Mouse (Mus musculus): ENCODE data around the gene Egfem1. TPM values are rescaled to one million over a fixed set of nuclear protein-coding genes. Genes with fewer than 3 reads are reported as not detected.

The Egfem1 gene
- total and polyA plus RNA-seq, 2 experiments from 2014 or later: 0.23 TPM; not detected in 1

DNA sequence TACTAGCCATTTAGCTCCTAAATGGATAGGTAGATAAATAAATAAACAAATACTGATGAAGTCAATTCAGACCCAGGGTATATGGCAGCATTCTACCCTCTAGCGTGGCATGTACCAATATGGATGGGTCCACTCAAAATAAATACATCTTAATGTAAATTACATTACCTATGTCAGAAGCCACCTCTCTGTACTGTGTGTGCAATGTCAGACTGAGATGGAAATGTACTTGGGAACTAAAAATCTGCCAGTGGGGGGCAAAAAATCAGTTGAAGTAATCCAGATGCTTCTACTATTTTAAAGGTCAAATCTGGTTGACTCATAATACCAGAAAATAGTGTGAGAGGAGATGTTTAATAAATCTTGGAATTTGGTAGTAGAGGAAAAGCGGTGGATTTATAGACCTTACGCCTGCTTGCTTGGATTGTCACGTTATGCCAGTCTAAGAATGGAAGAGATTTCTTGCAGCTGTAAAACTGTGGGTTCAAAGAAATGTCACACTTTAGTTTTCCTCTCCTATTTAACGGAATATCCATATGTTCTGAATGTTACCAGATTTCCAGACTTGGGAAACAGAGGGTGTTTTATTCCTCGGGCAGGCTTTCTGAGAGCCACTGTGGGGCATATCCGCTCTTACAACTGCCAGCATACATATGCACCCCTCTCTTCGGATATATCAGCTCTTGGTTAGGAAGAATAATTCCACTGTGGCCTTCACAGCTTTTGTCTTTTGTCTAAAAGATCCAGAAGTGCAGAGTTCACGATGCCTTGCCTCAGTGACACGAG is 116.1 kb downstream of the Egfem1 start:
- Histone ChIP-seq H3K27me3 (ENCODE audit: control insufficient read depth, insufficient read depth, low read length) (no peaks in the 10 kb centered on the region), H3K27ac (ENCODE audit: low read depth) (no peak overlapping the region), H3K4me3 (ENCODE audit: low read depth, low read length) (no peak overlapping the region), H3K36me3 (replicated peaks; ENCODE audit: control insufficient read depth, insufficient read depth, low read length) (no peaks in the 10 kb centered on the region), H3K9ac (replicated peaks; ENCODE audit: low read depth, low read length) (no peak overlapping the region), H3K9me3 (replicated peaks; ENCODE audit: control insufficient read depth, low read length) (no peaks in the 10 kb centered on the region), H3K4me2 (ENCODE audit: low read depth, low read length) (no peak overlapping the region), H3K4me1 (ENCODE audit: control insufficient read depth, insufficient read depth) (0 out of 2 replicates have a peak, but pooled peaks cover 3% of the 10 kb centered on the region)
- DNase-seq (ENCODE audit: low spot score) (no peak), ATAC-seq (ENCODE audit: insufficient read depth, low read depth) (no peak)
- TF ChIP-seq EP300 (IDR thresholded peaks at IDR 0.05; ENCODE audit: low read depth) (no peak), CTCF (IDR thresholded peaks at IDR 0.05; ENCODE audit: low read depth) (no peak)
- WGBS: 82% methylated on average over 10 of the region's 10 CpGs

GRCm38 (mm10) chr3:29200601-29201000 is 118.8 kb downstream of the Egfem1 start:
- H3K4me1 ChIP-seq (ENCODE audit: control insufficient read depth, insufficient read depth): 0 out of 2 replicates have a peak, but pooled peaks cover 3% of the 10 kb centered on the region
- no peaks in the 10 kb centered on the region for H3K27me3 ChIP-seq (ENCODE audit: control insufficient read depth, insufficient read depth, low read length)
- ATAC-seq (ENCODE audit: insufficient read depth, low read depth): no peak
- H3K4me2 ChIP-seq (ENCODE audit: low read depth, low read length): no peak overlapping the region
- no peak for DNase-seq (ENCODE audit: low spot score)
- TF ChIP-seq CTCF (IDR thresholded peaks at IDR 0.05; ENCODE audit: low read depth) (no peak), EP300 (IDR thresholded peaks at IDR 0.05; ENCODE audit: low read depth) (no peak)
- H3K36me3 ChIP-seq (replicated peaks; ENCODE audit: control insufficient read depth, insufficient read depth, low read length): no peaks in the 10 kb centered on the region
- WGBS: 32% methylated on average over 8 of the region's 8 CpGs
- H3K4me3 ChIP-seq (ENCODE audit: low read depth, low read length): no peak overlapping the region
- no peak overlapping the region for H3K27ac ChIP-seq (ENCODE audit: low read depth)
- no peaks in the 10 kb centered on the region for H3K9me3 ChIP-seq (replicated peaks; ENCODE audit: control insufficient read depth, low read length)
- H3K9ac ChIP-seq (replicated peaks; ENCODE audit: low read depth, low read length): no peak overlapping the region

DNA sequence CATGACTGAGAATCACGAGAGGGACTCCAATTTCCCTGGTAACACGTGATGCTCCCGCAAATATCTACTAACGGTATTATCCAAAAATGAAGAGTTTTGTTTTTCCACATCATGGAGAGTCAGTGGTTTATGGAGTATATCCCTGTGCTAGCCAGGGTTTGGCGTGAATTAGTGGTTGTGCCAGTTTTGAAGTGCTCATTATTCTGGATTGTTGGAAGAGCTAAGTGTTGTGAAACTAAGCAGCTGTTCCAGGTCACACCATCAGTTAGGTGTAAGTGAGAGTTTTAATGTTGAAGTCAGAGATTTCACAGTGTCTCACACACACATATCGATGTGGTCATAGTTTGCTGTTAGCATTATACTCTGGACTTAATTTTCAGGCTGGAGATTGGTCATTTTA is 120.7 kb downstream of the Egfem1 start:
- DNase-seq (ENCODE audit: low spot score) (no peak), ATAC-seq (ENCODE audit: insufficient read depth, low read depth) (no peak)
- no peak for TF ChIP-seq EP300 (IDR thresholded peaks at IDR 0.05; ENCODE audit: low read depth)
- no peak for TF ChIP-seq CTCF (IDR thresholded peaks at IDR 0.05; ENCODE audit: low read depth)
- no peaks in the 10 kb centered on the region for H3K27me3 ChIP-seq (ENCODE audit: control insufficient read depth, insufficient read depth, low read length)
- no peaks in the 10 kb centered on the region for H3K36me3 ChIP-seq (replicated peaks; ENCODE audit: control insufficient read depth, insufficient read depth, low read length)
- no peaks in the 10 kb centered on the region for H3K9me3 ChIP-seq (replicated peaks; ENCODE audit: control insufficient read depth, low read length)
- H3K4me1 ChIP-seq (ENCODE audit: control insufficient read depth, insufficient read depth): 0 out of 2 replicates have a peak, but pooled peaks cover 3% of the 10 kb centered on the region
- no peak overlapping the region for H3K27ac ChIP-seq (ENCODE audit: low read depth)
- H3K4me3 ChIP-seq (ENCODE audit: low read depth, low read length): no peak overlapping the region
- H3K4me2 ChIP-seq (ENCODE audit: low read depth, low read length): no peak overlapping the region
- no peak overlapping the region for H3K9ac ChIP-seq (replicated peaks; ENCODE audit: low read depth, low read length)
- 80% methylated on average over 6 of the region's 6 CpGs for WGBS

DNA sequence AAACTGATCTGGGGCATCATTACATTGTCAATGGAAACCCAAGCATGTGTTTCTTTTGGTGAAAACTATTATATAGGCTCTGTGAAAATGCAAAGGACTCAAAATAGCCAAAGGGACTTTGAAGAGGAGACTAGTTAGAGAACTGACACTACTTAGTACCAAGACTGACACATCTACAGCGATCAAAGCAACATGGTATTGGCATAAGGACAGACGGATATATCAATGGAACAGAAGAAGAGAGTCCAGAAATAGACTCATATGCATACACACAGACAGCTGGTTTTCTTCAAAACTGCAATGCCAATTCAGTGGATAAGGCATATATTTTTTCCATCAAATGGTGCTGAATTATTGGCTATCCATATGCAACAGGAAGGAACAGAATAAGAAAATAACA is 140.6 kb downstream of the Egfem1 start:
- no peak for TF ChIP-seq CTCF (IDR thresholded peaks at IDR 0.05; ENCODE audit: low read depth)
- TF ChIP-seq EP300 (IDR thresholded peaks at IDR 0.05; ENCODE audit: low read depth): no peak
- DNase-seq (ENCODE audit: low spot score) (no peak), ATAC-seq (ENCODE audit: insufficient read depth, low read depth) (no peak)
- H3K36me3 ChIP-seq (replicated peaks; ENCODE audit: control insufficient read depth, insufficient read depth, low read length): no peaks in the 10 kb centered on the region
- no peak overlapping the region for H3K27ac ChIP-seq (ENCODE audit: low read depth)
- H3K9me3 ChIP-seq (replicated peaks; ENCODE audit: control insufficient read depth, low read length): no peaks in the 10 kb centered on the region
- H3K4me1 ChIP-seq (ENCODE audit: control insufficient read depth, insufficient read depth): no peaks in the 10 kb centered on the region
- H3K4me2 ChIP-seq (ENCODE audit: low read depth, low read length): no peak overlapping the region
- H3K9ac ChIP-seq (replicated peaks; ENCODE audit: low read depth, low read length): no peak overlapping the region
- no peak overlapping the region for H3K4me3 ChIP-seq (ENCODE audit: low read depth, low read length)
- WGBS: 78% methylated on average over 2 of the region's 2 CpGs
- H3K27me3 ChIP-seq (ENCODE audit: control insufficient read depth, insufficient read depth, low read length): no peaks in the 10 kb centered on the region

GRCm38 (mm10) chr3:29229712-29230111 is 147.9 kb downstream of the Egfem1 start:
- H3K4me2 ChIP-seq (ENCODE audit: low read depth, low read length): no peak overlapping the region
- WGBS: 41% methylated on average over 2 of the region's 2 CpGs

More at GRCm38 (mm10) chr3:29229712-29230111, 147.9 kb downstream of the Egfem1 start:
- no peak overlapping the region for H3K27ac ChIP-seq (ENCODE audit: low read depth)
- no peak overlapping the region for H3K9ac ChIP-seq (replicated peaks; ENCODE audit: low read depth, low read length)
- H3K4me1 ChIP-seq (ENCODE audit: control insufficient read depth, insufficient read depth): no peaks in the 10 kb centered on the region
- DNase-seq (ENCODE audit: low spot score) (no peak), ATAC-seq (ENCODE audit: insufficient read depth, low read depth) (no peak)
- no peaks in the 10 kb centered on the region for H3K9me3 ChIP-seq (replicated peaks; ENCODE audit: control insufficient read depth, low read length)
- TF ChIP-seq EP300 (IDR thresholded peaks at IDR 0.05; ENCODE audit: low read depth) (no peak), CTCF (IDR thresholded peaks at IDR 0.05; ENCODE audit: low read depth) (0 out of 2 replicates have a peak, but pooled peaks have one; percentile 12)
- H3K4me3 ChIP-seq (ENCODE audit: low read depth, low read length): no peak overlapping the region
- H3K27me3 ChIP-seq (ENCODE audit: control insufficient read depth, insufficient read depth, low read length): no peaks in the 10 kb centered on the region
- H3K36me3 ChIP-seq (replicated peaks; ENCODE audit: control insufficient read depth, insufficient read depth, low read length): no peaks in the 10 kb centered on the region
